In the genomic region with DNA sequence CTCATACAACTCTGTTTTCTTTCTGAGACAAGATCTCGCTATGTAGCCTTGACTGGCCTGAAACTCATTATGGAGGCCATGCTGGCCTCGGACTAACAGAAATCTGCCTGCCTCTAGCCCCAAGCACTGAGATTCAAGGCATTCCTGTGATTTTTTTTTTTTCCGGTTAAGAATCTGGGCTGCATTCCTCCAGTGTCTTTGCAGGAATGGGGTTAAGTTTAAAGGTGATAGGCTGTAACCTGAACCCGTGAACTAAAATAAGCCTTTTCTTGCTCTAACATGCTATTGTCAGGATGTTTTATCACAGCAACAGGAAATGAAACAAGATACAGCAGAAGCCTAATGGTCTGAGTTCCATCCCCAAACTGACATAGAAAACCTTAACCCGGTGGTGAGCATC, we compare ENCODE assay signal across 16 mouse cellular contexts.
"Had no signal": no experiment of that assay in that cellular context is flagged by ENCODE, and none has a peak within 500 bp of the region (broad histone marks: within the 10 kb centered on the region; RNA-seq: fewer than 3 reads in every experiment).

No protein-coding gene starts in this region.

- H3K4me1 ChIP-seq: liver, embryonic 13.5 days; lung, embryonic 15.5 days; midbrain, embryonic 13.5 days; neural tube, embryonic 12.5 days had no signal

- DNase-seq: kidney, adult 2 months; kidney, postnatal 14 days; layer of hippocampus, adult 9-11 months; layer of hippocampus, postnatal 36 days; liver; liver, embryonic 13.5 days; liver, postnatal 0 days; lung, postnatal 14 days had no signal

- H3K36me3 ChIP-seq: kidney, embryonic 15.5 days; limb, embryonic 12.5 days; liver, embryonic 13.5 days; lung, embryonic 15.5 days; midbrain, embryonic 13.5 days; neural tube, embryonic 12.5 days had no signal

- H3K27me3 ChIP-seq: kidney, embryonic 15.5 days; limb, embryonic 12.5 days; lung, embryonic 15.5 days; midbrain, embryonic 13.5 days; neural tube, embryonic 12.5 days had no signal

- H3K9ac ChIP-seq: kidney, embryonic 15.5 days; limb, embryonic 12.5 days; liver, embryonic 13.5 days; liver, postnatal 0 days; lung, embryonic 15.5 days; midbrain, embryonic 13.5 days; neural tube, embryonic 12.5 days had no signal

- H3K9me3 ChIP-seq: kidney, embryonic 15.5 days; limb, embryonic 12.5 days; liver, embryonic 13.5 days; lung, embryonic 15.5 days; megakaryocyte, embryonic 14.5 days; midbrain, embryonic 13.5 days; neural tube, embryonic 12.5 days had no signal

- H3K27ac ChIP-seq: kidney, embryonic 15.5 days; limb, embryonic 12.5 days; liver, embryonic 13.5 days; lung, embryonic 15.5 days; macrophage; midbrain, embryonic 13.5 days; neural tube, embryonic 12.5 days; stomach, postnatal 0 days had no signal

- H3K4me3 ChIP-seq: kidney, embryonic 15.5 days; limb, embryonic 12.5 days; liver, embryonic 13.5 days; lung, embryonic 15.5 days; megakaryocyte, embryonic 14.5 days; midbrain, embryonic 13.5 days; neural tube, embryonic 12.5 days had no signal
